Mouse (Mus musculus) kidney, embryonic 15.5 days (tissue): ENCODE results near the gene St8sia1. TPM values are rescaled to one million over a fixed set of nuclear protein-coding genes. Genes with fewer than 3 reads are reported as not detected.

Experiments
- ATAC-seq: fragments of 200-750 bp; cut with Nextera tagmentation; replicated peaks from 2 replicates; pipeline ENCODE4 v1.8.0; 2017; ENCODE audit warnings: moderate TSS enrichment; ENCODE audit not compliant: low FRiP score
- H3K27ac ChIP-seq: fragments of 300-500 bp; sonication (generic); 2 replicates; pipeline ENCODE4 v1.5.1; 2015; ENCODE audit warnings: mild to moderate bottlenecking, inconsistent platforms
- H3K27me3 ChIP-seq: fragments of 300-500 bp; sonication (generic); 2 replicates; pipeline ENCODE4 v1.6.1; 2015; ENCODE audit warnings: inconsistent platforms
- H3K36me3 ChIP-seq: fragments of 300-500 bp; sonication (generic); 2 replicates; pipeline ENCODE4 v1.6.1; 2015; ENCODE audit warnings: inconsistent platforms
- H3K4me1 ChIP-seq: fragments of 300-500 bp; sonication (generic); 2 replicates; pipeline ENCODE4 v1.6.1; 2015; ENCODE audit warnings: inconsistent platforms
- H3K4me2 ChIP-seq: fragments of 300-500 bp; sonication (generic); 2 replicates; pipeline ENCODE4 v1.6.1; 2015; ENCODE audit warnings: moderate library complexity, mild to moderate bottlenecking, inconsistent platforms
- H3K4me3 ChIP-seq: fragments of 300-500 bp; sonication (generic); replicated peaks from 2 replicates; pipeline ENCODE4 v1.5.1; 2015; ENCODE audit warnings: mild to moderate bottlenecking, inconsistent platforms
- H3K9ac ChIP-seq: fragments of 300-500 bp; sonication (generic); 2 replicates; pipeline ENCODE4 v1.6.1; 2015; ENCODE audit warnings: mild to moderate bottlenecking, inconsistent platforms
- H3K9me3 ChIP-seq: fragments of 300-500 bp; sonication (generic); replicated peaks from 2 replicates; pipeline ENCODE4 v1.6.1; 2016; ENCODE audit warnings: inconsistent platforms
- WGBS: fragments of 180-500 bp; shearing (Covaris S2); methylation state at CpG from one replicate; pipeline ENCODE4 v1.1.7; 2015; ENCODE audit warnings: mixed read lengths; 5-methylcytosine and 5-hydroxymethylcytosine counted together
- polyA plus RNA-seq: library from polyadenylated mRNA; unstranded; fragments of >200 nt; fragmentation: Nextera tagmentation; extraction: Ambion mirVana; gene quantifications from 2 replicates; pipeline ENCODE4 v1.2.1, GENCODE M21; 2015

St8sia1 gene
- polyA plus RNA-seq, 1 experiment from 2014 or later, result 3.1 TPM

DNA sequence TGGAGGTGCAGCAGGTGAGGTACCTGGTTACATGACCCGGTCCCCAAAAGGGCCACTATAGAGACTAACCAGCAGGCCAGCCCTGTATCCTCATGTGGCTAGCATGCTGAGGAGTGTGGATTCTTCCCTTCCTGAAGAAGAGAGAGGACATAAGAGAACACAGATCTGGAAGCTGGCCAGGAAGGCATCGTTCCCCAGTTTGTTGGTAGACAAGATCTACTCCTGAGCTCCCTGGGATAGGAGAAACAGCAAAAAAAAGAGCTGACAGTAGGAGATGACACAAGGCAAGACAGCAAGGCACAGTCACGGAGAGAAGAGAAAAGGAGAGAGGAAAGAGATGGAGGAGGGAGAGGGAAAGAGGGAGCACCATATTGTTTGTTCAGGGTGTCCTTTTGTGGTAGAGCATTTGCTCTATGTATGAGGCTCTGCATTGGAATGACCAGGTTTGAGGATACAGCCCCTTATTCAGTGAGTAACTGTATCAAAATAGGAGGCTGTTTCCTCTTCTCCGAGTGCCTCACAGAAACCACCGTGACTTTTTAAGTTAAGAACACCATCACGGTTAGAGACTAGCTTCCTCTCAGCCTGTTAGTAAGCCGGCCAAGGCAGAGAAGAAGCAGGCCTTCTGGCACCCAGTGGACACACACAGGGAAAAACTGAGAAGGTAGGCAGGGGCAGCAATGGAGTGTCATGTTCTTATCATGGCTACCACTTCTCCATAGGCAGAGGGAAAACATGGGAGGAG, 12.5 kb downstream of the St8sia1 start:
- ATAC-seq, result no peak
- Histone ChIP-seq H3K4me3 (no peak overlapping the region), H3K36me3 (no peaks in the 10 kb centered on the region), H3K9ac (no peak overlapping the region), H3K9me3 (no peaks in the 10 kb centered on the region), H3K27ac (no peak overlapping the region), H3K27me3 (no peaks in the 10 kb centered on the region), H3K4me2 (no peak overlapping the region), H3K4me1 (no peaks in the 10 kb centered on the region)
- WGBS, result 86% methylated on average over 7 of the region's 7 CpGs

DNA sequence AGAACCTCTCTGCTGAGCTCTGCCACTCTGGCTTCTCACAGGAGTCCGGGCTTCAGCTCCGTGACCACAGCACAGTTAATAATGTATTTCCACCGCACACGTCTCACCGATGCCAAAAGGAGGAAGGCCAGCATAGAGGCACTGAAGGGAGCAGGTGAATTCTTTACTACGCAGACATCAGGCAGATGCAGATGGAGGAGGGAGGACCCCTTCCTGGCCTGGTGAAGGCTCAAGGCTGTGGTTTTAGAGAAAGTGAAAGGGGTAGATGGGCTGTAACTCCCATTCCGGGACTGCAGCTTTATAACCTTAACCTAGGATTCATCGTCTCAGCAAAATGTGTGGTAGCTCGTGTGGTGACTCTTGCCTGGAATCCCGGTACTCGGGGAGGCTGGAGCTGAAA, 13.9 kb downstream of the St8sia1 start:
- Histone ChIP-seq H3K36me3 (no peaks in the 10 kb centered on the region), H3K4me1 (peaks cover 8% of the 10 kb centered on the region), H3K27ac (no peak overlapping the region), H3K4me3 (no peak overlapping the region), H3K4me2 (no peak overlapping the region), H3K9me3 (no peaks in the 10 kb centered on the region), H3K27me3 (no peaks in the 10 kb centered on the region), H3K9ac (no peak overlapping the region)
- no peak for ATAC-seq
- WGBS, result 82% methylated on average over 11 of the region's 11 CpGs

DNA sequence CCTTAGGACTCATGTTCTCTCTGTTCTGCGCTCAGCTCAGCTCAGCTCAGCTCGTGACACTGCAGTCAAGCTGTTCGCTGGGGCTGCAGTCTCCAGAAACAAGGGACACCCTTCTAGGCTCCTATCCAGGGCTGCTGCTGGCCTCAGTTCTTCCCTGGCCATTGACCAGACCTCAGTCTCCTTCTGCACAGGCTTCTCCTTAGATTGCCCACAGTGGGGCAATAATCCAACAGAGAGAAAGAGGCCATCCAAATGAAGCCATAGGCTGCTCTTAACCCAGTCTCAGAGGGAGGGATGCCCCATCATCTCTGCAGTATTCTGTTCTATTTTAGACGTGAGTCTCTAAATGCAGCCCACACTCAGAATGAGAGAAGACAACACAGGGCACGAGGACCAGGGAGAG, 15.3 kb downstream of the St8sia1 start:
- WGBS, result 75% methylated on average over 5 of the region's 5 CpGs
- no peaks in the 10 kb centered on the region for H3K36me3 ChIP-seq

DNA sequence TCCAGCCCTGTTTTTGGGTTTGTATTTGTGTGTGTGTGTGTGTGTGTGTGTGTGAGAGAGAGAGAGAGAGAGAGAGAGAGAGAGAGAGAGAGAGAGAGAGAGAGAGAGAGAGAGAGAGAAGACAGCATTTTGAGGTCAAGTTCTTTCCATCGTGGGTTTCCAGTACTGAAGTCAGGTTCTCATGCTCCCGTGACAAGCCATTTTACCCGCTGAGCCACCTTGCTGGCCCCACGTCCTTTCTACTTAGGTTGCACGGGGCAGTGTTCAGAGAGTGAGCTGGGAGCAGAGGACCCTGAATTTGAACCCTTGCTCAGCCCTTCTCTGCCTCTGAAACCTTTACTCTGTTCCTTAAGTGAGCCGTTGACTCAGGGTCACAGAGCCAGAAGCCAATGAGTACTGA, 17.2 kb downstream of the St8sia1 start:
- Histone ChIP-seq H3K36me3 (no peaks in the 10 kb centered on the region), H3K9me3 (no peaks in the 10 kb centered on the region), H3K4me1 (peaks cover 8% of the 10 kb centered on the region), H3K4me3 (no peak overlapping the region), H3K27me3 (no peaks in the 10 kb centered on the region), H3K9ac (no peak overlapping the region), H3K27ac (no peak overlapping the region), H3K4me2 (no peak overlapping the region)
- ATAC-seq, result no peak
- 66% methylated on average over 6 of the region's 6 CpGs for WGBS

More for the DNA sequence above, 15.3 kb downstream of the St8sia1 start:
- Histone ChIP-seq H3K4me2 (no peak overlapping the region), H3K4me1 (peaks cover 8% of the 10 kb centered on the region), H3K27me3 (no peaks in the 10 kb centered on the region), H3K27ac (no peak overlapping the region), H3K9ac (no peak overlapping the region), H3K4me3 (no peak overlapping the region), H3K9me3 (no peaks in the 10 kb centered on the region)
- ATAC-seq, result no peak

DNA sequence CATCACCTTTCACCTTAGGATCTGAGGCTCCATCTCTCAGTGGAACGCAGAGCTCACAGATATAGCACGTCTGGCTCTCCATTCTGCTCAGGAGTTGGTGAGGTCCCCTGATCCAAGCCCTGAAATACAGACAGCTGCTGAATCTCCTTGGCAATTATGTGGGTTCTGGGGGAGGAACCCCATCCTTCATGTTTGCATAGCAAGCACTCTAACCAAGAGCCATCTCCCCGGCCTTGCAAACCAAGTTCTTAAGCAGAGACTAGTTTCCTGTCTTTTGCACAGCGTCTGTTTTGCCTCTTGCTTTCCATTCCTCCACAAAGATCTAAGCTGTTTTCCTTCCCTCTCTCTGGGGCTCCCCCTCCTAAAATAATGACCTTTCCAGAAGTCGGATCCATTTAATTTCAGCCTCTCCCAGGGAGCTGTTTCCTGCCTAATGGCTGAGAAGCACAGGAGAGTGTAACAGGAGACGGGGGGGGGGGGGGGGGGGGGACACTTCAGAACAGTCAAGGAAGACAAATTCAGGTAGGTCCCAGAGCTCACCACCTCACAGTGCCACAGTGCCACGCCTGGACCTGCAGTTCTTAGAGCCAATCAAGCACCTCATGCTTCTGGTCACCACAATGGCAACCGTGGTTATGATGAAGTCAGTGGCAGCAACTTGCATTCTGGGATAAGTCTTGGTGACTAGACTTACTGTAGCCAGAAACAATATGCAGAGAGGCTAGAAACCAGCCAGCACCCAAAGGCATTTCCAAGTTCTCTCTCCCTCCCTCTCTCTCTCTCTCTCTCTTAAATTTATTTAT, 18.0 kb downstream of the St8sia1 start:
- Histone ChIP-seq H3K4me2 (no peak overlapping the region), H3K9ac (no peak overlapping the region), H3K36me3 (no peaks in the 10 kb centered on the region), H3K4me1 (peaks cover 8% of the 10 kb centered on the region), H3K9me3 (no peaks in the 10 kb centered on the region), H3K4me3 (no peak overlapping the region), H3K27ac (peak overlapping the region; percentile 50; the same call in 1 of the 2 replicates), H3K27me3 (no peaks in the 10 kb centered on the region)
- WGBS, result 31% methylated on average over 8 of the region's 8 CpGs
- ATAC-seq, result peak; percentile 52

DNA sequence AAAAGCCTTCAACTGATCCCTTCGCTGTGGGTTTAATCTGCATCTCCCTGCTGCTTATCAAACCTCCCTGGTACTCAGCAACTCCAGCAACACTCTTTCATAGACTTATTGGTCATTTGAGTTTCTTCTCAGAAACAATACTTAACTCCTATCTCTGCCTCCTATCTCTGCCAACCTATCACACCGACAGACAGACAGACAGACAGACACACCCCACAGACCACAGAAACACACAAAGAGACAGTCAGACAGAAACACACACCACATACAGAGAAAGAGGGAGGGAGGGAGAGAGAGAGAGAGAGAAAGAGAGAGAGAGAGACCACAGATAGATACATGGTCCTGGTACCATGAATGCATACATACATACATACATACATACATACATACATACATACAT, 18.8 kb downstream of the St8sia1 start:
- no peaks in the 10 kb centered on the region for H3K27me3 ChIP-seq
- H3K4me1 ChIP-seq, result peaks cover 8% of the 10 kb centered on the region
- no peak for ATAC-seq
- no peaks in the 10 kb centered on the region for H3K36me3 ChIP-seq
- WGBS, result 85% methylated on average over 2 of the region's 2 CpGs
- no peaks in the 10 kb centered on the region for H3K9me3 ChIP-seq
- no peak overlapping the region for H3K4me3 ChIP-seq
- no peak overlapping the region for H3K27ac ChIP-seq
- no peak overlapping the region for H3K4me2 ChIP-seq
- no peak overlapping the region for H3K9ac ChIP-seq

DNA sequence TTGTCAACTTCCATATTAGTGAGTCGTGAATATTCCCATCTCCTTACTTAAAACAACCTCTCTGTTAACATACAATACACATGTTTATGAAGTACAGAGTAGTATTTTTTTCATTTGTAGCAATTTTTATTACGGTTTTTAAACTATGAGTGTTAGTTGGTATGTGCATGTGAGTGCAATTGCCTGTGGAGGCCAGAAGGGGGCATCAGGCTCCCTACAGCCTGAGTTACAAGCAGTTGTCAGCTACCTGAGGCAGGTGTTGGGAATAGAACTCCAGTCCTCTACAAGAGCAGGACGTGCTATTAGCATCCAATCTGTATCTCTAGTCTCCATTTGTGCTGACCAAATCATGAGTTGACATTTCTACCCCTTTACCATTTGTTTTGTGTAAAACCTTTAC, 19.8 kb downstream of the St8sia1 start:
- no peak overlapping the region for H3K4me3 ChIP-seq
- peaks cover 8% of the 10 kb centered on the region for H3K4me1 ChIP-seq
- no peak overlapping the region for H3K4me2 ChIP-seq
- H3K36me3 ChIP-seq, result no peaks in the 10 kb centered on the region
- no peaks in the 10 kb centered on the region for H3K27me3 ChIP-seq
- 94% methylated on average over 3 of the region's 3 CpGs for WGBS
- no peak for ATAC-seq
- no peak overlapping the region for H3K27ac ChIP-seq
- H3K9ac ChIP-seq, result no peak overlapping the region
- no peaks in the 10 kb centered on the region for H3K9me3 ChIP-seq

DNA sequence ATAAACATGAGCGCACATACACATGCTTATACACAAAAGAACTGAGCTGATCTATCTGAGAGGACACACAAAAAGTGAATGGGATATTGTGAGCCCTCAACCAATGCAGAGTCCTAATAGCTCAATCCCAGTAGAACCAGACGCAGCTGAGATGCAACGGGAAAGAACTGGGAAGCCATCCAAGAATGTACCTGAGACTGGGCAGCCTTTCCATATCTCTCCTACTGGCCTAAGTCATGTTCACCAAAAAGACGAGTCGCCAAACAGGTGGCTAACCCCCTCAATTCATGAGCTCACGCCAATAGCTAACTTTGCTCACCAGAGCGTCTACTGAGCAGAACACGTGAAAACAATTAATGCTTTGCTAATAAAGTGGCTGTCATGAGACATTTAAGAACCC, 20.8 kb downstream of the St8sia1 start:
- no peak for ATAC-seq
- Histone ChIP-seq H3K4me3 (no peak overlapping the region), H3K4me2 (no peak overlapping the region), H3K9me3 (no peaks in the 10 kb centered on the region), H3K4me1 (peaks cover 15% of the 10 kb centered on the region), H3K27me3 (no peaks in the 10 kb centered on the region), H3K9ac (no peak overlapping the region), H3K27ac (no peak overlapping the region), H3K36me3 (no peaks in the 10 kb centered on the region)
- WGBS, result 80% methylated on average over 8 of the region's 8 CpGs

DNA sequence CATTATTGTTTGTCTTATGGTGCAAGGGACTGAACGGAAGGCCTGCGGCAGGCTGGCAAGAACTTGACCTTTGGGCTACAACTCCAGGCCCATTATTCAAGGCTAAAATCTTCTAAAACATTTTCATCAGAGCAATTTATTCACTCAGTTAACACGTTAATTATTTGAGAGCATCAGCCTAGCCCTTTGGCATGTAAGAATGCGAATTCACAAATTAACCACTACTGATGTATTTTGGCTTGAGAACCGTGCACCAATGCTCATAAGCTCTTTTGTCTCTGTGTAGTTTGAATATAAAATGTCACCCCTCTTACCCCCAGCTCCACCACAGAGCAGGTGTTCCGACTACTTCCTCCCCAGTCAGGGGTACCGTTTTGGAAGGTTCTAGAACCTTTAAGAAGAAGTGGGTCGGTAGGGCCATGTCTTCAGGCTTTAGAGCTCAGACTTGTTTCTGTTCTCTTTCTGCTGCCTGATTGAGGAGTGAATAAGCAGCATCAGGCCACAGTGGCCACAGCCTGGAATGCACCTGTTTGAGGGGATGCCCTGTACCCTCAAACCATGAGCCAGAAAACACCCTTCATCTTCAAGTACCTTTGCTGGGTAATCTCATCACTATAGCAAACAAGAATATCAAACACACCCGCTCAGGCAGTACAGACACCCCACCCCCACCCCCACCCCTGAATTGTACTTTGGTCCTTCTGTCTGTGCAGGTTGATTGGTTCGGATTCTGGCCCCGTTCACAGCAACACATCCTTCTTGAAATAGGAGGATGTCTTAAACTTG, 22.5 kb downstream of the St8sia1 start:
- H3K9ac ChIP-seq, result no peak overlapping the region
- H3K36me3 ChIP-seq, result no peaks in the 10 kb centered on the region
- H3K9me3 ChIP-seq, result no peaks in the 10 kb centered on the region
- H3K27ac ChIP-seq, result no peak overlapping the region
- no peak for ATAC-seq
- H3K27me3 ChIP-seq, result no peaks in the 10 kb centered on the region
- H3K4me2 ChIP-seq, result no peak overlapping the region
- 85% methylated on average over 11 of the region's 11 CpGs for WGBS
- peaks cover 19% of the 10 kb centered on the region for H3K4me1 ChIP-seq
- no peak overlapping the region for H3K4me3 ChIP-seq

DNA sequence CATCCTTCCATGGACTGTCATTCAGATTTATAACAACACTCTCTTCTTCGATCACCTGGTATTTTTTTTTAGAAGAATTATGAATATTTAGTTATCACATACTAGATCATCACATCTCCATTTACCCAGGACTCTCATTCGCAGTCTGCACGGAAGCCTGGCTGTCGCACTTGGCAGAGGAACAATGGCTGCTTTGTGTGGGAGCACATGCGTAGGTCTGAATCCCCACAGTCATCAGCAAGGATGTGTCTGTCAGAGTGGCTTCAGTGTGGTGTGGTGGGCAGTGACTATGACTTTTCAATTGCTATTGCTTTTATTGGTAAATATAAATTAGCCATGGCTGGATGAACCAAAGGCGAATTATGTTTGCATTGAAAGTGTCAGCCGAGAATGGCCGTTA, 23.2 kb downstream of the St8sia1 start:
- Histone ChIP-seq H3K4me1 (peaks cover 13% of the 10 kb centered on the region), H3K9me3 (no peaks in the 10 kb centered on the region), H3K27ac (no peak overlapping the region), H3K27me3 (no peaks in the 10 kb centered on the region), H3K4me2 (no peak overlapping the region), H3K36me3 (no peaks in the 10 kb centered on the region), H3K9ac (no peak overlapping the region), H3K4me3 (no peak overlapping the region)
- ATAC-seq, result no peak
- 87% methylated on average over 8 of the region's 8 CpGs for WGBS

DNA sequence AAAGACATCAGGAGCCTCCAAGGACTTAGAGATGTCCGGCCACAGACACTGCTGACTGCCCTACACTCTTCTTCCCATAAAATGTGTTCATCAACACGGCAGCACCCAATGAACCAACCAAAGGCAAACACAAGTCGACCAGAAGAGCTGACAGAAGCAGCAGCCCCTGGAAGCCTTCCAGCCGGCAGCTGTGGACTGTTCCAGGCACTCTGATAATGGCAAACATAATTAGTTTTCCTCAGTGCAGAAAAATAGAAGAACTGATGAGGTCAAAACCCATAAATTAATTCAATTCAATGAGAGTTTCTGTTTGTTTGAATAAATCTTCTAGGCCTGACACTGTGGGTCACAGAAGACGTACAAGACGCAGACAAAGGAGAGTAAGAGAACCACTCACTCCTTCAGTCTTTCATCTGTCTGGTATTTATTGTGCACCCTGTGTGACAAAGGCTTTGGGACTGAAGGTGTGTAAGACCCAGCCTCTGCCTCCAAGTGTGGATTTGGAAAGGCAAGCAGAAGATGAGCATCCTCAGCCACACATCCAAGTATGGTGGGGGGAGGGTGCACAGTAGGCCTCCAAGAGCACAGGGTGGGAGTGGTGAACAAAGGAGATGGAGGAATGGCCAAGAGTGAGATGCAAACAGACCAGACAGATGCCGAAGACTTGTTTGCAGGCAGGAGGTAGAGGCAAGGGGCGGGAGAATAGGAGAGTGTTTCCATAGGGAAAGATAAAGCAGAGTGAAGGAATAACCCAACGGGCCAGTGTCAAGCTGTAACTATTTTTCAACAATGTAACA, 25.5 kb downstream of the St8sia1 start:
- 53% methylated on average over 9 of the region's 9 CpGs for WGBS
- ATAC-seq, result peak; percentile 46; the same call in 1 of the 2 replicates
- Histone ChIP-seq H3K9me3 (no peaks in the 10 kb centered on the region), H3K4me2 (no peak overlapping the region), H3K27ac (peak overlapping the region; percentile 51; the same call in 1 of the 2 replicates), H3K9ac (no peak overlapping the region), H3K27me3 (no peaks in the 10 kb centered on the region), H3K4me1 (peaks cover 11% of the 10 kb centered on the region), H3K4me3 (no peak overlapping the region), H3K36me3 (no peaks in the 10 kb centered on the region)
